Mouse (Mus musculus): ENCODE results near the gene Sgms2.

GRCm38 (mm10) chr3:131466371-131466770 lies 24.8 kb downstream of the Sgms2 start:
- TF ChIP-seq EP300 (IDR thresholded peaks at IDR 0.05; ENCODE audit: low read length) (no peak), USF1 (IDR thresholded peaks at IDR 0.05; ENCODE audit: low read depth, low read length) (no peak), SIN3A (IDR thresholded peaks at IDR 0.05; ENCODE audit: low read length) (no peak)

Measured in CH12.LX (cell line).